Mouse (Mus musculus) liver, embryonic 18 days (tissue): ENCODE results near the gene Chuk. TPM values are rescaled to one million over a fixed set of nuclear protein-coding genes. Genes with fewer than 3 reads are reported as not detected.

Source experiments
- polyA plus RNA-seq: library from polyadenylated mRNA; depleted of rRNA; stranded (reverse); fragments of >200 nt; gene quantifications from 2 replicates; pipeline ENCODE4 v1.2.3, GENCODE M21; 2012; rRNA removed

The Chuk gene
- 29.8 and 29.9 TPM in 2 replicates for polyA plus RNA-seq

DNA sequence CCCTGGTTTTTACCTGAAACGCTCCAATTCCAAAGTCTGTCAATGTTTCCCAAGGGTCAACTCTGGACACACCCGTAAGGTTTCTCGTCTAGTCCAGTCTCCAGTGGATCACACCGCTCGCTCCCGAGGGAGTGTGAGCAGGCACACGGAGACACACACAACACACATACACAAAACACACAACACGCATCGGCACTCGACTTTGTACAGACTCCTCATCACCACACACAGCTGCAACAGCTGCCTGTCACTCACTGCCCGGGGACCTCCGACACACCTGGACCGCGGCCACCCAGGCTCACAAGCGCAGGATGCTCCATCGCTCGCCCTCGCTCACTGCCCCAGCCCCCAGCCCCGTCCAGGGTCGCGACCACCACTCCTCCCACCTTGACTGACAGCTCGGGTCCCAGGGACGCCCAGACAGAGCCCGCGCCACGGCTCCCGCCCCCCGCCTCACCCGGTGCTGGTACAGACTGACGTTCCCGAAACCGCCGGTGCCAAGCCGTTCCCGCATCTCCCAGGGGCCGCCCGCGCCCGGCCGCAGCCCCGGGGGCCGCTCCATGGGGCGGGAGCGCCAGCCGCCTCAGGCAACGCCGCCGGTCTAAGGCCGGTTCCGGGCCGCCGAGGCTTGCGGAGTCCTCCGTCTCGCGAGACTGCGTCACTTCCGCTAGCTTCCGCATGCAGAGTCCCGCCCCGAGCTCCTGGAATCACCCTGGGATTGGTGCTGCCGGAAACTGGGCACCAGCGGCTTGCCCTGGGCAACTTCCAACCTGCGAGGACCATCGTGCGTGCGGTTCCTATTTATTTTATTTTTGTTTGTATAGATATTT is at the start of gene Chuk:
TSS of gene Chuk (minus strand) at position 650 of the 830 bp plus-strand sequence.

DNA sequence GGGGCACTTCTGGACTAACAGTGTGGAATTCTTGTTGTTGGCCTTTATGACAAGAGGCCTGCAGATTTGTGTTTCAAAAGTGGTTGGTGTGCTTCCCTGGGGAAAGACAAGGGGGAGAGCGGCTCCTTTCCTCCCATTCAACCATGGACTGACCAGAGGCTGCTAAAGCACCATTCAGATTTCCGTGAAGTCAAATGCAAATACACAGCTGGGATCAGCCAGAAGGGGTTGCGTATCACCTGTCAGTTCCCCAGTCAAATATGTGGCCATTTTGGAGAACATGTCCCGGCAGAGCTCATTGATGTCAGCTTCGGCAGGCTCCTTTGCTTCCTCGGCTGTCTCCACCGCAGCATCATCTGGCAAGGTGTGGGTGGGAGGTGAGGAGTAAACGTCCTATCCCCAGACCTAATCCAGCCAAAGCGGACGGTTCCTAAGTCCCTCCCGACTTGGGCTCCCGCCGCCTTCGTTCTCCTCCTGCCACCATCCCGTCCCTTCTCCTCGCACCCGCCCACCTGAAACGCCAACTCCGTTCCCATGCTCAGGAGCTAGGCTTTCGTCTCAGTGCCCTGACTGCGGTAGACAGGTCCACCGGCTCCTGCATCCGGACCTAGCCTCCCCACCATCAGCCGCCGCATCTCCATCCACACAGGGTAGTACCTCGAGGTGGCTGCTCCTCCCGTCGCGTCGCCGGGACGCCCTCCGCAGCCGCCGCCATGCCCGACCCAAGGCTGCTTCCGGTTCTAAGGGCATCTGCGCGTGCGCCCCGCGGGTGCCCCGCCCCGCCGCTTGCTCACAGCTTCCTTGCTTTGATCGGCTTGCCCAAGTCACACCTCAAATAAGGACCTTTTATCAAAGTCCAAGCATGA is 38.7 kb upstream of the Chuk start, which contains the start of gene Bloc1s2:
TSS of gene Bloc1s2 (minus strand) at position 745 of the 866 bp plus-strand sequence.

DNA sequence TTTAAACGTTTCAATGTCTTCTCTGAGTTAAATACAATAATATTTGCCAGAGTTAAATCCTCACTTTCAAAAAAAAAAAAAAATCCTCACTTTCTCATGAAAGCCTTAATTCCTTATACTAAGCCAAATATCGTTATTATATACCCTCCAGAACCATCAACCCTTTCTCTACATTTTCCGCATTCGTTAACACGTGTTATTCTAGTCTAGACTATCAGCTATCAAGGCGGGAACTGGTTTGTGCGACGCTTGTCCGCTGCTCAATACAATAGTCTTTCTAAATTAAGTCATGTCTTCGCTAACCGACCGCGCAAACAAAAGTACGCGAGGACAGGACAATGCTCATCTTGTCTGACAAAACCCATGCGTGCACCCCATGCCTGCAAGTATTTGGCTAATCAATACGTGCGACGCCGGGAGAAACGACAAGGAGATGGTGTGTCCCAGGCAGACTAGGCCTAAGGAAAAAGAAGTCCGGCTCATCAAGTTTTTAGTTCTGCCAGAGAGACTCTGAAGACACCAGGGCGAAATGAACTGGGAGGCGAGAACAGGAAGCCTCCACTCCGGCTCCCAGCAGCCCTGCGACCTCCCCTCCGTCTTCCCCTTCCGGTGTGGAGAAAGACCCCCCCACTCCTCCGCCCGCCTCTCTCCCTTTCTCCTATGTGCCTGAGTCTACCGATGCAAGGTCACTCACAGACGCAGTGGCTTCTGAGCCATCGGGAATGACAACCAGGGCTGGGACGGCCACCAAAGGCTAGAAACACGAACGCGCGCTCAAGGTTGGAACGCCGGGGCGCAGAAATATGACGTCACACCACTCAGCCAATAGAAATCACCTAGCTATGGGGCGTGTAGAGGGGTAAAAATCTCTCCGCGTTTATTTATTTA is 28.0 kb upstream of the Chuk start, which contains the start of gene Cwf19l1:
TSS of gene Cwf19l1 (minus strand) at position 805 of the 888 bp plus-strand sequence.

GRCm38 (mm10) chr19:44069121-44069913 is 38.0 kb downstream of the Chuk start, which contains the start of gene Erlin1:
TSS of gene Erlin1 (minus strand) at chr19:44069785.

DNA sequence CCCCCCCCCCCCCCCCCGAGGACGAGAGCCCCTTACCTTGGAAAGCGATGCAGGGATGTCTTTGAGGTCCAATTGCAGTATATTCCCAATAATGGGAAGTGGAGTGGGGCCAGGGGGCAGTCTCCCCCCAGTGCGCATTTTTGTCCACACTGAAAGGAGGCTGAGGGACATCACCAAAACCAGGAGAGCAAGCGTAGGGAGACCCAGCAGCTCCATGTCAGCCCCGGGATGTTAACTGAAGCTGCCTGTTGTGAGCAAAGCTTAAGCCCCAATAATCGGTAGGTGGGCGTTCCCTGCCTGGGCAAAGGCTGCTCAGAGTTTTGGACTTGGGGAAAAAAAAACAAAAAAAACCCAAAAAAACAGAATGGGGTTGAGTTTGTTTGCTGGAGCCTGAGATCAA is 78.3 kb downstream of the Chuk start, which contains the start of gene Cyp2c23:
TSS of gene Cyp2c23 (minus strand) at position 237 of the 400 bp plus-strand sequence.

Other genes starting within 250 kb of the Chuk start
- gene Dnmbp, start 167.3 kb downstream of the Chuk start, polyA plus RNA-seq = 3.9 and 4.3 TPM in 2 replicates
- 188 and 210 TPM in 2 replicates for gene Cpn1, start 120.9 kb downstream of the Chuk start, polyA plus RNA-seq
- gene Cyp2c23, start 78.3 kb downstream of the Chuk start, polyA plus RNA-seq = 43.3 and 68.3 TPM in 2 replicates
- 14.3 and 14.7 TPM in 2 replicates for gene Erlin1, start 37.7 kb downstream of the Chuk start, polyA plus RNA-seq
- 9.8 and 9.9 TPM in 2 replicates for gene Cwf19l1, start 28.4 kb upstream of the Chuk start, polyA plus RNA-seq
- gene Bloc1s2, start 39.0 kb upstream of the Chuk start, polyA plus RNA-seq = 24.3 and 26.6 TPM in 2 replicates
- gene Pkd2l1, start 85.0 kb upstream of the Chuk start, polyA plus RNA-seq = 0.01 TPM in 2 replicates
- gene Scd3, start 95.8 kb upstream of the Chuk start, polyA plus RNA-seq = 0.07 TPM in 1 of 2 replicates, not detected in the other
- gene Scd2, start 186.2 kb upstream of the Chuk start, polyA plus RNA-seq = 172 and 205 TPM in 2 replicates
- gene Scd4, start 225.6 kb upstream of the Chuk start, polyA plus RNA-seq = 0.06 and 0.07 TPM in 2 replicates